Mouse (Mus musculus): Measurements from ENCODE around the gene Mapk8ip3. TPM values are rescaled to one million over a fixed set of nuclear protein-coding genes. Genes with fewer than 3 reads are reported as not detected.

Gene Mapk8ip3
- polyA plus RNA-seq, 1 experiment from 2014 or later: 8.3 TPM

DNA sequence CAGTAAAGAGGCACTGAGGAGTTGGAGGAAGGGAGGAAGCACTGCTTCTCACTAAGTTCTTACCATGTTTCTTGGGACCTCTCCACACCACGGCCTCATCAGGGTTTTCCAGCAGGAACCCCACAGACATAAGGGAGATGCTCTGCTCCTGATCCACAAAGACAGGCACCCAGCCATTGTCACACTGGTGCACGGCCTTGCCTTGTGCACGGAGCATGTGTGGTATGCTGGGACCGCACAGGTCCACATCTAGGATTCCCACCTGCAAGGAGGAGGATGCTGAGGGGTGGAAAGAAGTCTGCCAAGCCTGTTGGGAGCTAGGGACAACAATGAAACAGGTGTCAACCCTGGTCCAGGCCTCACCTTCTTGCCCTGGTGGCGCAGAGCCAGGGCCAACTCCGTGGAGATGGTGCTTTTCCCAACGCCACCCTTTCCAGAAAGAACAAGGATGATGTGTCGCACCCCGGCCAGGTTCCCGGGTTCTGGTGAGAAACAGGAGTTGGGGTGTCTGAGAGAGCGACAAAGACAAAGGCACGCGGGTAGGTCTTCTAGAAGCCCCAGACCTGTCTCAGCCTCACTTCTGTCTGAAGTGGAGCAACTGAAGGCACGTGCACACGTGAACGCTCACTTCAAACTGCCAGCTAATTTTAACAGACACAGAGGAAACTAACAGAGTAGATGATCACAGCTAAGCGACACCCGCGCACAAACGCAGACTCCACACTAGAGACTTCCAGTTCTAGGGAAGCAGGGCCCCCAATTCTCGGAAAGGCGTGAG is 51.2 kb downstream of the Mapk8ip3 start:
- H3K4me1 ChIP-seq (replicated peaks): peaks cover 60% of the 10 kb centered on the region
- peak overlapping the region; percentile 81 for H3K9ac ChIP-seq
- H3K4me3 ChIP-seq (replicated peaks): peak overlapping the region; percentile 96
- WGBS (ENCODE audit: insufficient replicate concordance): 17% methylated on average over 22 of the region's 22 CpGs
- H3K9me3 ChIP-seq (replicated peaks): no peaks in the 10 kb centered on the region
- H3K4me2 ChIP-seq: peak overlapping the region; percentile 87
- peaks cover 64% of the 10 kb centered on the region for H3K36me3 ChIP-seq (replicated peaks)
- peak overlapping the region; percentile 68 for H3K27ac ChIP-seq (replicated peaks)
- ATAC-seq (ENCODE audit: insufficient read depth): no peak
- no peaks in the 10 kb centered on the region for H3K27me3 ChIP-seq

DNA sequence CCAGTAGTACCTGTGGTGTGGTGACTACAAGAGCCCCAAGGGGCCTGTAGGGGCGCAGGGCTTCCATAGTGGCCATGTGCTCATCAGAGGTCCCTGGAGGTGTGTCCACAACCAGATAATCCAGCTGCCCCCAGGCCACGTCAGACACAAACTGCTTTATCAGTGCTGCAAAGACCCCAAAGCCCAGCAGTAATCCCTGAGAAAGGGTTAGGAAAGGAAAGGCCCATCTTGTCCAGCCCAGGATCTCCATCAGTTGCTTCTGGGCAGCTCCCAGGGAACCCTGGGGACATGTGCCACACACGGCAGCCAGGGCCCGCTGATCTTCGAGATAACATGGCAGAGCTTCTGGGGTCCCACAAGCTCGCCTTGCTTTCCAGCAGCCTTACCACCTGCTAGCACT is 52.4 kb downstream of the Mapk8ip3 start:
- Histone ChIP-seq H3K36me3 (replicated peaks) (peaks cover 53% of the 10 kb centered on the region), H3K4me3 (replicated peaks) (peak overlapping the region; percentile 96; the same call in 1 of the 2 replicates), H3K27ac (replicated peaks) (no peak overlapping the region), H3K9ac (no peak overlapping the region), H3K9me3 (replicated peaks) (no peaks in the 10 kb centered on the region), H3K27me3 (no peaks in the 10 kb centered on the region), H3K4me2 (peak overlapping the region; percentile 87), H3K4me1 (replicated peaks) (peaks cover 51% of the 10 kb centered on the region)
- 69% methylated on average over 6 of the region's 6 CpGs for WGBS (ENCODE audit: insufficient replicate concordance)
- ATAC-seq (ENCODE audit: insufficient read depth): no peak

DNA sequence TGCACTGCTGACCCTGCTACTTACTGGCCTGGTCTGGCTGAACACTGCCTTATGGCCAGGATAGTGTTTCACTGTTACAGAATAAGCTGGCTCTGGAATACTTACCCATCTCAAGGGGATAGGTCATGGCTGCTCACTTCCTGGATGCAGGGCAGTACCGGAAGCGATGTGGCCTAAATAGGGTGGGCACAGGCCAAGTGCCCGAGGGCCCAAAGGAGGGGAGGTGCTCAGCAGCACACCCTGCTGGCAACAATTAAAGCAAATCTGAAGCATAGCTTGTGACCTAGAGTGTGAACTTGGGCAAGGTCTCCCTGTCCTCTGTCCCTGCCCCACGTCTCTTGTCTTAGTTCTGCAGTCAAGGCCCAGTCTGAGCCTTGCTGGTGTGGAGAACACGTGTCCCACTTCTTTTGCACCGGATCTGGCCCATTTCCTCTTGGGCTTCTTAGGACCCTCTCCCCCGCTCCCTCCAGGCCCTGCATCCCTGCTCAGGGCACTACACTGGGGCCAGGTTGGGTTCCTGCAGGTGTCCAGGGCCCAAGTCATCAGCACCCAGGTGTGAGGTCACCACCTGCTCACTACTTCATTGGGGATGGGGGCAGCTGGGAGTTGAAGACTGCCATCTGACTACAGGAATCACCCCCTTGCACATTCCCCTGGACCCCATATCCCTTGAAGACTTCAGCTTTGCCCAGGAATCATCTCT is 54.9 kb downstream of the Mapk8ip3 start:
- H3K4me2 ChIP-seq: no peak overlapping the region
- peaks cover 48% of the 10 kb centered on the region for H3K4me1 ChIP-seq (replicated peaks)
- H3K36me3 ChIP-seq (replicated peaks): peaks cover 36% of the 10 kb centered on the region
- H3K9ac ChIP-seq: no peak overlapping the region
- no peaks in the 10 kb centered on the region for H3K27me3 ChIP-seq
- H3K9me3 ChIP-seq (replicated peaks): no peaks in the 10 kb centered on the region
- no peak overlapping the region for H3K4me3 ChIP-seq (replicated peaks)
- no peak overlapping the region for H3K27ac ChIP-seq (replicated peaks)
- 43% methylated on average over 7 of the region's 7 CpGs for WGBS (ENCODE audit: insufficient replicate concordance)
- ATAC-seq (ENCODE audit: insufficient read depth): no peak

DNA sequence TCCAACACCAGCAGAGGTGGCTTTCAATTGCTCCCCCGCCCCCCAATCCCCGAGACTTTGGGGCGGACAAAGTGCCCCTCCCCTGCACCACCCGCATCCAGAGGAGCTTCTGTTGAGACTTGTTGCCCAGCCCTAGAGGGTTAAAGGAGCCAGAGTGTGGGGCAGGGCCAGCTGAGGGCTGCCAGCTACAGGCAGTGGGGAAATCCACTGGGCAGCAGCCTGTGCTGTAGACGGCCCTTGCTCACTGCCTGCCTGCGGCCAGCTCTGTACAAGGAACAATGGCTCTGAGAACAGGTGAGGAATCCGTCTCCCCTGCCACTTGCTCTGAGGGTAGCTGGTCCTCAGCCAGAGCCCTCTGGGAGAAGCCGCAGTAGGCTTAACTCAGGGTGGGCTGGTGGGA is 58.2 kb downstream of the Mapk8ip3 start:
- no peak for ATAC-seq (ENCODE audit: insufficient read depth)
- Histone ChIP-seq H3K9ac (peak overlapping the region; percentile 4; the same call in 1 of the 2 replicates), H3K27me3 (peaks cover 5% of the 10 kb centered on the region), H3K4me2 (peak overlapping the region; percentile 21), H3K4me3 (replicated peaks) (peak overlapping the region; percentile 5; the same call in 1 of the 2 replicates), H3K27ac (replicated peaks) (peak overlapping the region; percentile 78), H3K9me3 (replicated peaks) (no peaks in the 10 kb centered on the region), H3K36me3 (replicated peaks) (peaks cover 19% of the 10 kb centered on the region), H3K4me1 (replicated peaks) (peaks cover 28% of the 10 kb centered on the region)
- WGBS (ENCODE audit: insufficient replicate concordance): 70% methylated on average over 8 of the region's 8 CpGs

DNA sequence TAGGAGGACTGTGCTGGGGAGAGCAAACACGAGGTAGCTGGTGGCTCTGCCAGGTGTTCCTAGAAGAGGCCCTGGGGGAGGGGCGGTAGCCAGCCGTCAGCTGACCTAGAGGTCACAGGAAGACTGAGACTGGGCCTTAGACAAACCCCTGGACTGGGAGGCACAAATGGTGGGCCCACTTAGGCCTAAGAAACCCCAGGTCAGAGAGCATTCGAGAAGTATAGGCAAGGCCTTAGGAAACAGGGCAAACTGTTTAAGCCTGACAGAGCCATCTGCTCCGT is 58.7 kb downstream of the Mapk8ip3 start:
- H3K36me3 ChIP-seq (replicated peaks): peaks cover 14% of the 10 kb centered on the region
- peak overlapping the region; percentile 23; the same call in 1 of the 2 replicates for H3K4me3 ChIP-seq (replicated peaks)
- H3K9me3 ChIP-seq (replicated peaks): no peaks in the 10 kb centered on the region
- peak overlapping the region; percentile 78 for H3K27ac ChIP-seq (replicated peaks)
- H3K9ac ChIP-seq: peak overlapping the region; percentile 4; the same call in 1 of the 2 replicates
- peaks cover 24% of the 10 kb centered on the region for H3K4me1 ChIP-seq (replicated peaks)
- peaks cover 5% of the 10 kb centered on the region for H3K27me3 ChIP-seq
- H3K4me2 ChIP-seq: peak overlapping the region; percentile 21
- 46% methylated on average over 5 of the region's 5 CpGs for WGBS (ENCODE audit: insufficient replicate concordance)
- ATAC-seq (ENCODE audit: insufficient read depth): peak; percentile 41; the same call in 1 of the 2 replicates

DNA sequence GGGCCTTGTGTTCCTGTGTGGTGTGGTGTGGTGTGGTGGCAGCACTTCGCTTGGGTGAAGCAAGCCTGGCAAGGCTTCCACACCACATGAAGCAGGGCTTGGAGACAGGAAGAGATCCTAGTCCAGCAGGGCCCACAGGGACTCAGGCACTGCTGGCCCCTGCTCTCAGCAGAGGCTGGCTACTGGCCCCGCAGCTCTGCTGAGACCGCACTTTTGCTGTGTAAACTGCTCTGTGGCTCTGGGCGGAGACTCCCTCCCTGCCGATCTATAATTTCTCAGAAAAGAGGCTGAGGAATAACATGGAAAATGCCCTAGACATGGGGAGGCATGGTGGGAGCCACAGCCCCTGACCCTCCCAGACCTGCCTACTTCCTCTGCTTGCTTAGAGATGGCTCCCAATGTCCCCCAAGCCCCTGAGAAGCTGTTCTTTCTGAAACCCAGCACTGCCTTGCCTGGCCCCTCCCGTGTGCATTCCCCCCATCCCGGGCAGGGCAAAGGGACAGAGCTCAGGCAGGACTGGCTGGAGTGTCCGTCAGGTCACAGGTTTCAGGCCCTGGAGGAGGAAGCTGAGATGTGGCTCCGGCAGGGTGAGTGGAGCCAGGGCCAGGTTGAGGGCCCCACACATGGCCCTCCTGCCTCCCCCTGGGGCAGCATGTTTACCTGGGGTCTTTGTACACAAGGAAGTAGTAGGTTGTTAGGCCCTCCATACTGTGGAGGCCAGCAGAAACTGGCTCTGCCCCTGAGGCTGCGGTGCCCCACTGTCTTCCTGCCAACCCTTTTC is 59.3 kb downstream of the Mapk8ip3 start:
- H3K4me1 ChIP-seq (replicated peaks): peaks cover 22% of the 10 kb centered on the region
- ATAC-seq (ENCODE audit: insufficient read depth): peak; percentile 43
- H3K4me3 ChIP-seq (replicated peaks): peak overlapping the region; percentile 23; the same call in 1 of the 2 replicates
- H3K4me2 ChIP-seq: peak overlapping the region; percentile 21
- 0 out of 2 replicates have a peak overlapping the region, but pooled peaks have one; percentile 6 for H3K9ac ChIP-seq
- H3K9me3 ChIP-seq (replicated peaks): no peaks in the 10 kb centered on the region
- 60% methylated on average over 10 of the region's 10 CpGs for WGBS (ENCODE audit: insufficient replicate concordance)
- peaks cover 9% of the 10 kb centered on the region for H3K36me3 ChIP-seq (replicated peaks)
- peak overlapping the region; percentile 78 for H3K27ac ChIP-seq (replicated peaks)
- peaks cover 5% of the 10 kb centered on the region for H3K27me3 ChIP-seq

DNA sequence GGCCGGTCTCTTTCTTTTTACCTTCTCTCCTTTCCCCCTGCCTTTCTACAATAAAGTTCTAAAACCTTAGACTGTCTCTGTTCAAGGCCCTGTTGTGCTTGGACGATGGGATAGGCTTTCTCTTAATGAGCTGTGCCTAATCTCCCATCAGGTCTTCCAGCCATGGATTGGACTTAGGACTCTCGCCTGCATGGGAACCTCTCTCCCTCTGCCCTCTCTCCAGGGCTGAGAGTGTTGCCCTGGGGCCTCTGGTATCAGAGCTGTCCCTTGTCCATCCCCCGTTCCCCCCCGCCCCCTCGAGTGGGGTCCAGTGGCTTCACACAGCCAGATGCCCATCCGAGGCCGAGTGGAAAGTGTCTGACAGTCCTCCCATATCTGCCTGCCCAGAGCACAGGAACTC is 61.8 kb downstream of the Mapk8ip3 start:
- H3K4me1 ChIP-seq (replicated peaks): peaks cover 22% of the 10 kb centered on the region
- no peak overlapping the region for H3K27ac ChIP-seq (replicated peaks)
- H3K9ac ChIP-seq: no peak overlapping the region
- no peak overlapping the region for H3K4me2 ChIP-seq
- no peak overlapping the region for H3K4me3 ChIP-seq (replicated peaks)
- no peaks in the 10 kb centered on the region for H3K9me3 ChIP-seq (replicated peaks)
- H3K27me3 ChIP-seq: peaks cover 11% of the 10 kb centered on the region
- H3K36me3 ChIP-seq (replicated peaks): no peaks in the 10 kb centered on the region
- 67% methylated on average over 8 of the region's 8 CpGs for WGBS (ENCODE audit: insufficient replicate concordance)
- no peak for ATAC-seq (ENCODE audit: insufficient read depth)

DNA sequence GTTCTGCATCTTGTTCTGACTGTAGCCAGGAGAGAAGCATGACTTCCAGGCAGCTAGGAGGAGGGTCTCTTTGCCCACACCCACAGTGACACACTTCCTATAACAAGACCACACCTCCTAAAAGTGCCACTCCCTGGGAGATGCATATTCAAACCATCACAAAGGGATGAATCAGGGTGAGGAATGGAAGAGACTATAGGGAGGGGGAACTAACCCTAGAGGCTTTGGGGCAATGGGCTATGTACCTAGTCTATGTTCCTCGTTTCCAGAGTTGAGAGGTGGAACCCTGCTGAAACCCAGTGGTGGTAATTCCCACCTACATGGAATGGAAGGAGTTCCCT is 62.4 kb downstream of the Mapk8ip3 start:
- no peaks in the 10 kb centered on the region for H3K9me3 ChIP-seq (replicated peaks)
- H3K27ac ChIP-seq (replicated peaks): no peak overlapping the region
- H3K4me3 ChIP-seq (replicated peaks): no peak overlapping the region
- WGBS (ENCODE audit: insufficient replicate concordance): 48% methylated on average over 1 of the region's 1 CpGs
- peaks cover 22% of the 10 kb centered on the region for H3K4me1 ChIP-seq (replicated peaks)
- H3K27me3 ChIP-seq: peaks cover 11% of the 10 kb centered on the region
- no peak overlapping the region for H3K4me2 ChIP-seq
- no peak overlapping the region for H3K9ac ChIP-seq
- H3K36me3 ChIP-seq (replicated peaks): no peaks in the 10 kb centered on the region
- ATAC-seq (ENCODE audit: insufficient read depth): no peak

DNA sequence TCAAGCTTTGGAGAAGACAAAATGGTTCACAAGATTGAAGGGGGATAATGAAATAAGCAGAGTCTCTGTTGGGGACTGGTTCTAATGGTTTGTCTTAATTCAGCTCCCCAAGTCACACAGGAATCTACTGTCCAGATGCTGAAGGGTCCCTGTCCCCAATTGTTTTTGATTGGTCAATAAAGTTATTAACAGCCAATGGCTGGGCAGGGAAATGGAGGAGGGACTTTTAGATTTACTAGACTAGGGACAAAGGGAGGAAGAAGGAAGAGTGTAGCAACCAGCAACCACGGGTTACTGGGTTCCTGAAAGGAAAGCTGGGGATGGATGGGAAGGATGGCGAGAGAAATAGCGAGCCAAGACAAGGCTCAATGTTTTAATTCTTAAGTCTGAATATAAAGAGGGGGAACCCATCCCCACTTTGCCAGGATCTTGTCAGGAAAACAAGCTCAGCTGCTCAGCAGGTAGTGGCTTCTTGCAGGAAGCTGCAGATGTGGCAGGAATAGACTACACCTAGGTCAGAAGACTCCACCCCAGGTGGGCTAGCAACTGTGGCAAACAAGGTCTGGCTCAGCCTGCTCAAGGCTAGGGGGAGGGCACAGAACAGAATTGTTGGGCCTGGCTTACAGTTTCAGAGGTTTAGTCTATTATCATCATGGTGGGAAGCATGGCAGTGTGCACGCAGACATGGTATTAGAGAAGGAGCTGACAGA is 62.9 kb downstream of the Mapk8ip3 start:
- WGBS (ENCODE audit: insufficient replicate concordance): 47% methylated on average over 4 of the region's 4 CpGs
- Histone ChIP-seq H3K9ac (no peak overlapping the region), H3K27me3 (peaks cover 11% of the 10 kb centered on the region), H3K9me3 (replicated peaks) (no peaks in the 10 kb centered on the region), H3K4me1 (replicated peaks) (peaks cover 17% of the 10 kb centered on the region), H3K27ac (replicated peaks) (no peak overlapping the region), H3K4me3 (replicated peaks) (no peak overlapping the region), H3K4me2 (no peak overlapping the region), H3K36me3 (replicated peaks) (no peaks in the 10 kb centered on the region)
- no peak for ATAC-seq (ENCODE audit: insufficient read depth)

DNA sequence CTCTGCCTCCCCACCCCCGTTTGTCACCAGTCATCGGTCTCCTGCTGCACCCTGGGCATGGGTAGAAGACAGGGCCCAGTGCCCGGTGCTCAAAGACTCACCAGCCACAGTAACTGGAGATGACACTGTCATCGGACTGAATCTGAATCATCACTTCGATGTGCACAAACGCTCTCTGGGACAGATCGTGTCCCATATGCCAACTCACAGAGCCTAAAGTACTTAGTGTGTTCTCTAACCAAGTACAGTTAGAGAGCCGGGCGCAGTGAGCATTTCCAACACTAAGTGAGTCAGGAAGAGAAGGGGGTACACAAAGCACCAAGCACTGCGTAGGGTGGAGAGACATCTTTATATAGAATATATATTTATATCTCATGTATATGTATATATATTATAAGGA is 68.9 kb downstream of the Mapk8ip3 start:
- Histone ChIP-seq H3K4me1 (replicated peaks) (no peaks in the 10 kb centered on the region), H3K9ac (no peak overlapping the region), H3K36me3 (replicated peaks) (peaks cover 32% of the 10 kb centered on the region), H3K4me2 (no peak overlapping the region), H3K9me3 (replicated peaks) (no peaks in the 10 kb centered on the region), H3K27me3 (peaks cover 6% of the 10 kb centered on the region; the same call in 1 of the 2 replicates), H3K4me3 (replicated peaks) (no peak overlapping the region), H3K27ac (replicated peaks) (no peak overlapping the region)
- 87% methylated on average over 10 of the region's 10 CpGs for WGBS (ENCODE audit: insufficient replicate concordance)
- no peak for ATAC-seq (ENCODE audit: insufficient read depth)
